Mouse (Mus musculus): ENCODE measurements around the gene Chic1.

The Chic1 gene

DNA sequence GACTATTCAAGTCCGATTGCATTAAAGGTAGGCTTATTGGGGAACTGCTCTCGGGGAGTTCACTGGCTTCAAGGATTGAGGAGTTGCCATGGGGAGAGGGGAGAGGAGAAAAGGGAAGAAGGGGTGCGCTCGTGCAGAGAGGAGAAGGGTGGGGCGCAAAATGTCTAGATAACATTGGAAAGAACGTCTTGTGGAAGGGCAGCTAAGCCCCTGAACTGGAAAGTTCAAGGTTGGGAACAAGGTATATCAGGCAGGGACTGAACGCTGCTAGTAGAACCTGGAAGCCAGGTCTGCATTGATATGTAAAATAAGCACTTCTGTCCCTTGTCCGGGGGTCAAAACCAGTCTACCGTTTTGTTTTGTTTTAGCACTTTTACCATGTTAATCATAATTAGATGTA lies 81.7 kb downstream of the Chic1 start:
- DNase-seq: no peak

- DNase-seq: peak; percentile 16
Observed at GRCm38 (mm10) chrX:103440803-103441202, 84.5 kb downstream of the Chic1 start.

DNA sequence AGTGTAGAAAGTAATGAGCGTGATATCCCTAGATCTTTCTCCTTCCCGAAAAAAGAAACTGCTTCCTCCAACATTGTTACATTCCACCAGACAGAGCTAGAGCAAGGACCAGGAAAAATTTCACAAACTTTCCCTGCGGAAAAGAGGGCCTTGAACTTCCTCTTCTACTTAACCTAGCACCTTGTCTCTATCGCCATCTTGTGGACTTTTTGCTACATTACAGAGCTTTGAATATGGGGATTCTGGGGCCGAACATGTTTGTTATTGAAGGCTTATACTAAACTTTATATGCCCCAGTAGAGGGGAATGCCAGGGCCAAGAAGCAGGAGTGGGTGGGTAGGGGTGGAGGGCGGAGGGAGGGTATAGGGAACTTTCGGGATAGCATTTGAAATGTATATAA lies 87.5 kb downstream of the Chic1 start:
- DNase-seq: peak; percentile 22

Data from kidney, postnatal 14 days (tissue).